Mouse (Mus musculus) layer of hippocampus, adult 8-10 months (tissue): ENCODE results near the gene Cfap61. TPM values are rescaled to one million over a fixed set of nuclear protein-coding genes. Genes with fewer than 3 reads are reported as not detected.
A peak's percentile ranks its signal among the peaks of the same experiment; 100 is the strongest.

ENCODE experiments used
- DNase-seq, 2 experiments: peaks; one replicate each; pipeline ENCODE4 v3.0.0; 2022; ENCODE audit warnings: low spot score in 2 of 2
- total RNA-seq, 4 experiments: library from RNA; stranded (reverse); gene quantifications; 2 replicates each; pipeline ENCODE4 v1.2.4; 2022

The Cfap61 gene
- total RNA-seq, 4 experiments from 2014 or later: 2.3 to 4.4 (median 3.5) TPM

- no peak for DNase-seq
Measured at GRCm38 (mm10) chr2:146009596-146010349, 75.2 kb downstream of the Cfap61 start.

- DNase-seq: no peak
Measured at GRCm38 (mm10) chr2:146010816-146011215, 76.2 kb downstream of the Cfap61 start.

- no peak for DNase-seq
Measured at GRCm38 (mm10) chr2:146015341-146016186, 81.0 kb downstream of the Cfap61 start.

GRCm38 (mm10) chr2:146022846-146023245 is 88.3 kb downstream of the Cfap61 start:
- no peak for DNase-seq

GRCm38 (mm10) chr2:146043640-146044039 is 109.1 kb downstream of the Cfap61 start:
- DNase-seq: no peak

GRCm38 (mm10) chr2:146044926-146045890 is 110.6 kb downstream of the Cfap61 start:
- DNase-seq: peak; percentile 59 to 64

- DNase-seq: no peak
Measured at GRCm38 (mm10) chr2:146047691-146048090, 113.1 kb downstream of the Cfap61 start.

GRCm38 (mm10) chr2:146048221-146048829 is 113.7 kb downstream of the Cfap61 start:
- no peak for DNase-seq

GRCm38 (mm10) chr2:146049339-146049738 is 114.8 kb downstream of the Cfap61 start:
- no peak for DNase-seq

- DNase-seq: no peak
Measured at GRCm38 (mm10) chr2:146050069-146050468, 115.5 kb downstream of the Cfap61 start.

GRCm38 (mm10) chr2:146051334-146051733 is 116.8 kb downstream of the Cfap61 start:
- peak in 1 of 2 experiments; percentile 22 for DNase-seq

GRCm38 (mm10) chr2:146057123-146057522 is 122.5 kb downstream of the Cfap61 start:
- DNase-seq: no peak

- DNase-seq: no peak
Measured at GRCm38 (mm10) chr2:146058791-146059190, 124.2 kb downstream of the Cfap61 start.

- DNase-seq: no peak
Measured at GRCm38 (mm10) chr2:146061421-146062300, 127.1 kb downstream of the Cfap61 start.

- no peak for DNase-seq
Measured at GRCm38 (mm10) chr2:146062330-146063092, 127.9 kb downstream of the Cfap61 start.

- no peak for DNase-seq
Measured at GRCm38 (mm10) chr2:146063093-146064074, 128.8 kb downstream of the Cfap61 start.

- no peak for DNase-seq
Measured at GRCm38 (mm10) chr2:146067364-146067763, 132.8 kb downstream of the Cfap61 start.

- no peak for DNase-seq
Measured at GRCm38 (mm10) chr2:146073300-146073699, 138.7 kb downstream of the Cfap61 start.
